Mouse (Mus musculus): ENCODE data around the gene Emid1. TPM values are rescaled to one million over a fixed set of nuclear protein-coding genes. Genes with fewer than 3 reads are reported as not detected.

Emid1 gene
- total and polyA plus RNA-seq, 3 experiments: 0.10 to 0.15 TPM; not detected in 1

GRCm38 (mm10) chr11:5065056-5065821 lies 86.8 kb downstream of the Emid1 start, which contains the start of gene Gas2l1 (continued):
- no peak for TF ChIP-seq JUND (IDR thresholded peaks at IDR 0.05; ENCODE audit: low read depth, low read length)
- peak; percentile 62 to 81 (median 70) for TF ChIP-seq CTCF (IDR thresholded peaks at IDR 0.05 in 2 of 3, conservative IDR thresholded peaks at IDR 0.05 in 1 of 3; ENCODE audit: control insufficient read depth in 1 of 3, insufficient read depth in 1 of 3, low read depth in 2 of 3, low read length in 3 of 3, poor library complexity in 1 of 3, severe bottlenecking in 1 of 3)
- TF ChIP-seq CHD1 (IDR thresholded peaks at IDR 0.05; ENCODE audit: low read depth, low read length): 0 out of 2 replicates have a peak, but pooled peaks have one; percentile 65
- TF ChIP-seq MAFK (IDR thresholded peaks at IDR 0.05; ENCODE audit: borderline replicate concordance, low read depth, low read length): no peak

DNA sequence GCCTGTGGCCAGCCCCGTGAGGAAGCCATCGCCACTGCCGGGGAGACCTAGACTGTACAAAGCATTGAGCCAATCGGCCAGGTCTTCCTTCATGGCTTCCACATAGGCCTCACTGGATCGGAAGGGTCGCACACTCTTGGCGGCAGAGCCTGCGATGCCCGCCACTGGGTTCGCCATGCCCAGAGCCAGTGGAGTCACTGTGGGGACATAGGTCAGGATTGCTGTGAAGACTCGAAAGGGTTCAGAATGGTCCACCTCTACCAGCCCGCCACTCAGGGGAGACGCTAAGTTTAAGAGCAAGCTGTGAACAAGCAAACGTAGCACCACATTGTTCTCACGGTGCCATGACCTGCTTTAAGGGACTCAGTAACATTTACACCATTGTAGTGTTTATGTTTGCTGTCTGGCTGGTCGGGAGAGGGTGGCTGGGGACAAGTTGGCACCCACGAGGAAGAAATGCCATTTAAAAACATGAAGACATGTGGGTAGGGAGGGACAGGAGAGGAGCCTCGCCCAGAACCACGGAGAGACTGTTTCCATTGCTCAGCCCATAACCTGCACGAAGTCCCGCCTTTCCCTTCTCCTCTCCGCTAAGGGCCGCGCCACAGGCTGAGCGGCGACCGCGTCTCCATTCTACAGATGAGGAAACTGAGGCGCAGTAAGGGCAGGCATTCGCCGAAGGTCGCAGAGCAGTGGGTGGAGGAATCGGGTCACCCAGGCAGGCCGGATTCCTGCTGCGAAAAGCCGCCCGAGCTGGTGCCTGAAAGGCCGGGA lies 87.6 kb downstream of the Emid1 start:
- Histone ChIP-seq H3K4me1 (ENCODE audit: control insufficient read depth in 1 of 2, insufficient read depth in 2 of 2, low read length in 2 of 2) (peaks cover 6 to 30% of the 10 kb centered on the region in 2 experiments), H3K36me3 (ENCODE audit: control insufficient read depth in 1 of 2, insufficient read depth in 2 of 2, low read length in 2 of 2) (peaks cover under 1 to 27% of the 10 kb centered on the region in 2 experiments), H3K4me3 (ENCODE audit: control insufficient read depth in 1 of 2, insufficient read depth in 1 of 2, low read depth in 2 of 2, low read length in 2 of 2) (peak overlapping the region; percentile 72 to 86), H3K27ac (ENCODE audit: control insufficient read depth, low read depth, low read length) (peak overlapping the region; percentile 6; the same call in 1 of the 2 replicates), H3K9me3 (replicated peaks; ENCODE audit: insufficient read depth, low read length) (no peaks in the 10 kb centered on the region), H3K79me2 (ENCODE audit: control insufficient read depth, insufficient read depth, low read length, poor library complexity) (peaks cover 6% of the 10 kb centered on the region), H3K9ac (ENCODE audit: control insufficient read depth, low read depth, low read length, poor library complexity, severe bottlenecking) (peak overlapping the region; percentile 77), H3K27me3 (ENCODE audit: control insufficient read depth in 1 of 2, insufficient read depth in 2 of 2, low read length in 2 of 2) (no peaks in the 10 kb centered on the region)
- no peak for TF ChIP-seq GABPA (IDR thresholded peaks at IDR 0.05; ENCODE audit: low read depth, low read length)
- no peak for TF ChIP-seq MYB (IDR thresholded peaks at IDR 0.05; ENCODE audit: low read depth, low read length)
- peak; percentile 39 for TF ChIP-seq MAX (IDR thresholded peaks at IDR 0.05; ENCODE audit: low read length)
- TF ChIP-seq USF2 (IDR thresholded peaks at IDR 0.05; ENCODE audit: borderline replicate concordance in 1 of 2, insufficient read depth in 1 of 2, low read depth in 1 of 2, low read length in 2 of 2): no peak
- 0 out of 2 replicates have a peak, but pooled peaks have one; percentile 3 for TF ChIP-seq CHD1 (IDR thresholded peaks at IDR 0.05; ENCODE audit: low read depth, low read length)
- TF ChIP-seq MEF2A (IDR thresholded peaks at IDR 0.05; ENCODE audit: extremely low read depth, insufficient replicate concordance, low read depth, low read length, poor library complexity, severe bottlenecking): no peak
- no peak for TF ChIP-seq KAT2A (conservative IDR thresholded peaks at IDR 0.05; ENCODE audit: low read depth, low read length)
- no peak for TF ChIP-seq JUND (IDR thresholded peaks at IDR 0.05; ENCODE audit: low read depth, low read length)
- peak; percentile 70 for DNase-seq (ENCODE audit: low read depth, low spot score)

DNA sequence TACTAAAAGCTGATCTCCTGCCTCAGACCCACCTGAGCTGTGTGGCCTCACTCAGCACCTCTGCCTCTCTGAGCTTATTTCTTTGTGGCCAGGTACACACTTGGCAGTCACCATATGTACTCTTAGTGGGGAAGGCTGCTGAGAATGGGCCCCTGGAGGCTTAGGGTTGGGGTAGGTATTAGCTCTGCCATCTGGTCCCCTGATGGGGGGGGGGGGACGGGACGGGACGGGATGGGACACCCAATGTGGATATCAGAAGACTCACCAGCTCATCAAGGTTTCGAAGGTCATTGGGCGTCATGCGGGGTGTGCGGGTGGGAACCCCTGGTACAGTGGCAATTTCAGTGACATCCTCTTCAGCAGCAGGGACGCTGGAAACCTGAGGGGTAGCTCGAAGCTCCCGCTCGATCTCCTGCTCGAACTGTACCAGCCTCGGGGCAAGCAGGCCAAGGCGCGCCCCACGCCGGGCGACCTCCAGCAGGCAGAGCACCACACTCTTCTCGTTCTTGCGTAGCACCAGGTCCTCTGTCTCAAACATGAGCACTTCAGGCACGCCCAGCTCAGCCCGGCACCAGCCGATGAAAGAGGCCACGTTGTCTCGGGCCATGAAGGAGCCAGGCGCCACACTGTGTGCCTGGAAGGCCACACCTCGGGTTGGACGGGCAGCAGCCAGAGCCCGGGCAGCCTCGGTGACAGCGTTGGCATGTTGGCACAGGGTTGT lies 88.3 kb downstream of the Emid1 start:
- no peak for TF ChIP-seq TCF12 (IDR thresholded peaks at IDR 0.05; ENCODE audit: low read depth, low read length)
- TF ChIP-seq MAFK (IDR thresholded peaks at IDR 0.05; ENCODE audit: borderline replicate concordance, low read depth, low read length): no peak
- no peak for TF ChIP-seq NRF1 (IDR thresholded peaks at IDR 0.05; ENCODE audit: insufficient read depth, low read depth, low read length, poor library complexity, severe bottlenecking)
- TF ChIP-seq ZNF384 (IDR thresholded peaks at IDR 0.05; ENCODE audit: low read depth, low read length): no peak
- Histone ChIP-seq H3K9me3 (replicated peaks; ENCODE audit: insufficient read depth, low read length) (no peaks in the 10 kb centered on the region), H3K27ac (ENCODE audit: control insufficient read depth, low read depth, low read length) (no peak overlapping the region), H3K9ac (ENCODE audit: control insufficient read depth, low read depth, low read length, poor library complexity, severe bottlenecking) (peak overlapping the region; percentile 77; the same call in 1 of the 2 replicates), H3K4me3 (ENCODE audit: control insufficient read depth in 1 of 2, insufficient read depth in 1 of 2, low read depth in 2 of 2, low read length in 2 of 2) (peak overlapping the region in 1 of 2 experiments; percentile 72; a peak in 2 of 4 replicates), H3K4me1 (ENCODE audit: control insufficient read depth in 1 of 2, insufficient read depth in 2 of 2, low read length in 2 of 2) (peaks cover 4 to 27% of the 10 kb centered on the region in 2 experiments), H3K27me3 (ENCODE audit: control insufficient read depth in 1 of 2, insufficient read depth in 2 of 2, low read length in 2 of 2) (peaks cover 0 to 2% of the 10 kb centered on the region in 2 experiments; a peak in 2 of 4 replicates), H3K36me3 (ENCODE audit: control insufficient read depth in 1 of 2, insufficient read depth in 2 of 2, low read length in 2 of 2) (peaks cover 0 to 19% of the 10 kb centered on the region in 2 experiments; a peak in 3 of 4 replicates), H3K79me2 (ENCODE audit: control insufficient read depth, insufficient read depth, low read length, poor library complexity) (peaks cover 6% of the 10 kb centered on the region)
- no peak for DNase-seq (ENCODE audit: low read depth, low spot score)
